Mouse (Mus musculus): ENCODE measurements around the gene Dgat2.

The Dgat2 gene

DNA sequence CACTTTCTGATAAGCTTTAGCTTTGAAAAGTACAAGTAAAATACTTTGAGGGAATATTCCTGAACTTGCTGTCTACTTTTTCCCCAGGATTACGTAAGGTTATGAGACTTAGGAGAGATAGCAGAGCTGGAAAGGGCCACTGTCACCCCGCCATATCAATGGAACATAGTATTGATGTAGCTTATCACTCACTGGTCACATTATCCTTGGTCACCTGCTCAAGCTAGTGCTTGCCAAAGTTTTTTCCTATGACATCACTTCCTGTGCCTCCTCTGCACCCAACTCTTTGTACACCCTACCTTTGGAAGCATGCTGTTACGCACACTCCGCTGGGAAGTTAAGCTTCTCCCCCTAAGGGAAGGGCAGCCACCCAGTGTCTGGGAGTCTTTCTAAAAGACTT, 26.2 kb upstream of the Dgat2 start:
- Histone ChIP-seq H3K27me3 (ENCODE audit: control insufficient read depth, insufficient read depth, low read length, poor library complexity, severe bottlenecking) (no peaks in the 10 kb centered on the region; the same call in 1 of the 2 replicates), H3K36me3 (ENCODE audit: control insufficient read depth, insufficient read depth, low read length, poor library complexity, severe bottlenecking) (no peaks in the 10 kb centered on the region)
- no peak for DNase-seq (ENCODE audit: low read depth, low spot score)

DNA sequence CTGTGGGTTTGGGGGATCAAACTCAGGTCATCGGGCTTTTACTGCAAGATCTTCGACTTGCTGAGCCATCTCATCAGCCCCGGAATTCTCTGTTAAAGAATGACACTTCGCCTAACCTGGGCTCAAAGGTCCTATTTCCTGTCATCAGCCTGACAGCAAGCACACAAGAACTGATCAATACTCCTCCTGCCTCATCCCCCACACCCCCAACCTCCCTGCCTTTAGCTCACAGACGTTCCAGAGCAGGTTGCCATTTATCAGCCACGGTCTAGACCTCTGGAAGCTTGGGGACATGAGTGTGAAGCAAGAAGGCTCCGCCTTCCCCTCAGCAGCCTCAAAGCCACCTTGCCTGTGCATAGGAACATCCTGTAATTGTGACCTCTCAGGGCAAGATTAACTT, 23.8 kb upstream of the Dgat2 start:
- no peaks in the 10 kb centered on the region for H3K36me3 ChIP-seq (ENCODE audit: control insufficient read depth, insufficient read depth, low read length, poor library complexity, severe bottlenecking)
- DNase-seq (ENCODE audit: low read depth, low spot score), result no peak
- no peaks in the 10 kb centered on the region; the same call in 1 of the 2 replicates for H3K27me3 ChIP-seq (ENCODE audit: control insufficient read depth, insufficient read depth, low read length, poor library complexity, severe bottlenecking)

DNA sequence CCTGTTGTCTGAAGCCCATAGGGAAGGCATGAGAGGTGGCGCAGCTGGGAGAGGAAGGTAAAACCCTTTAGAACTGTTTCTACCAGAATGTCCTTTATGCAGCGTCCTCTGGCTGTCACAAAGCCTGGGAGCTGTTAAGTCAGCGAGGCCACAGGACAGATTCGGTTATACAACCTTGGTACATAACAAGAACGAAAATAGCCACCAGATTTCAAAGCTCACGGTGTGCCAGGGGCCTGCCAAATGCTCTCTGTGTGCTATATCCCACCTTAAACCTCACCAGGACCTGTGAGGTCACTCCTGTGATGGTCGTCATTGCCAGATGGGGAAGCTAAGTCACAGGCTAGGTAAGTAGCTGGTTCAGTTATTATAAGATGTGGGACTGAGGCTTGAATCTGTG, 19.6 kb upstream of the Dgat2 start:
- Histone ChIP-seq H3K36me3 (ENCODE audit: control insufficient read depth, insufficient read depth, low read length, poor library complexity, severe bottlenecking) (no peaks in the 10 kb centered on the region), H3K27me3 (ENCODE audit: control insufficient read depth, insufficient read depth, low read length, poor library complexity, severe bottlenecking) (no peaks in the 10 kb centered on the region; the same call in 1 of the 2 replicates)
- no peak for DNase-seq (ENCODE audit: low read depth, low spot score)

DNA sequence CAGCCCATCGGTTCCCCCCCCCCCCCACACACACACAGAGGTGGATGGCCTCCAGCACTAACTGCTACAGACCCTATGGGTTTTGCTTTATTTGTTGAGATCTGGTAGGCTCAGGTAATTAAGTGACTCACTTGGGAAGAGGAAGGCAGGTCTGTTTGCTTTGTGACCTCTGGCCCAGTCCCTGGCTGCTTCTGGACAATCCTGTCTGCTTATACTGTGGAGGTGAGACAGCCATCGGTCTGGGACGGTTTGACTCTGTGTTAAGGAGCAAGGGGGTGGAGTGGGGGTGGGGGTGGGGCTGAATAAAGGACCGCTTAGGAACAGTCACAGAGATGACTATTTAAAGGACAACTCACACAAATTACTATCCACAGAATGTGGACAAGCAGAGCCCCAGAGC, 17.8 kb upstream of the Dgat2 start:
- Histone ChIP-seq H3K36me3 (ENCODE audit: control insufficient read depth, insufficient read depth, low read length, poor library complexity, severe bottlenecking) (no peaks in the 10 kb centered on the region), H3K27me3 (ENCODE audit: control insufficient read depth, insufficient read depth, low read length, poor library complexity, severe bottlenecking) (no peaks in the 10 kb centered on the region)
- no peak for DNase-seq (ENCODE audit: low read depth, low spot score)

DNA sequence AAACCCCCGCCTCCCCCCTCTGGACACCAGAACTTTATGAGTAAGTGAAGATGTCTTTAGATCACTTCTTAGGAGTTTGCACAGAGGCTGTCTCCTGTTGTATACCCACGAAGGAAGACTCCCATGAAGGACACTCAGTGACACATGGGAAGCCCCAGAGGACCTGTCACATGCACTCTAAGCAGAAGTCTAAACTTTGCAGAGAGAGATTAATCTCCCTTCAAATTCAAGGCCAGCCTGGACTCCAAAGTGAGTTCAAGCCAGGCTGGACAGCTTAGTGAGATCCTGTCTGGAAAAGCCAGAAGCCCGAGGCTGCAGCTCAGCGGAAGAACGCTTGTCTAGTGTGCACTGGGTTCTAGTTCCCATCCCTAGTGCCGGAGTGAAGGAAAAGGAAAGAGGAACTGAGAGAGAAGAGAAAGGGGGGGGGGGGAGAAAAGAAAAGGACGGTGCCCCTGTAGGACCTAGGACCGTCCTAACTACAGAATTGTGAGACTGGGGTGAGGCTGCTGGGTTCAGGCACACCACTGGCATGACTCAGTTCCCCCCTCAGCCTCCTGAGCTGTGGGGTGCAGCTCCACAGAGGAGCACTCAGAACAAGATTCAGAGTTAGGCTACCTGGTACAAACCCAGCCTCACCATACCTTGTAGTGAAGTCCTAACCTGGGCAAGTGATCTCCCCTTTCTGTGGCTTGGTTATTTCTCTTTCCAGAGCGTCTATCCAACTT, 17.1 kb upstream of the Dgat2 start:
- DNase-seq (ENCODE audit: low read depth, low spot score), result no peak
- Histone ChIP-seq H3K36me3 (ENCODE audit: control insufficient read depth, insufficient read depth, low read length, poor library complexity, severe bottlenecking) (no peaks in the 10 kb centered on the region), H3K27me3 (ENCODE audit: control insufficient read depth, insufficient read depth, low read length, poor library complexity, severe bottlenecking) (no peaks in the 10 kb centered on the region)

DNA sequence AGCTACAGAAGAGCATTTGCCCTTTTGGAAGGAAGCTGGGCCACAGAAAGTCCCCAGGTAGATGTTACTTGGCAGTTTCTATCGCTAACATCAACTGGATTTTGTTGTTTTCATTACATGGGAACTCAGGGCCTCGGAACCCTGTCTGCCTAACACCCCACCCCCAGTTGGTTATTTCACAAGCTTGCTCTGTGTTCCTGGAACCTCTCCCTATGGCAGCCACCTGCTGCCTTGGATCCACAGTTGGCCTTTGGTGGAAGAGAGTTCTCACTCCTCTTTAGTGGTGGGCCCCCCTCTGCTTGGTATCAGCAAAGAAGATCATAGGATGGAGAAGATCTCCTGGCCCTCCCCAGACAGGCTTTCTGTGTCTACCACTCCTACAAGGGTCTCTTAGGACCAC, 16.3 kb upstream of the Dgat2 start:
- Histone ChIP-seq H3K36me3 (ENCODE audit: control insufficient read depth, insufficient read depth, low read length, poor library complexity, severe bottlenecking) (no peaks in the 10 kb centered on the region), H3K27me3 (ENCODE audit: control insufficient read depth, insufficient read depth, low read length, poor library complexity, severe bottlenecking) (no peaks in the 10 kb centered on the region)
- DNase-seq (ENCODE audit: low read depth, low spot score), result no peak

DNA sequence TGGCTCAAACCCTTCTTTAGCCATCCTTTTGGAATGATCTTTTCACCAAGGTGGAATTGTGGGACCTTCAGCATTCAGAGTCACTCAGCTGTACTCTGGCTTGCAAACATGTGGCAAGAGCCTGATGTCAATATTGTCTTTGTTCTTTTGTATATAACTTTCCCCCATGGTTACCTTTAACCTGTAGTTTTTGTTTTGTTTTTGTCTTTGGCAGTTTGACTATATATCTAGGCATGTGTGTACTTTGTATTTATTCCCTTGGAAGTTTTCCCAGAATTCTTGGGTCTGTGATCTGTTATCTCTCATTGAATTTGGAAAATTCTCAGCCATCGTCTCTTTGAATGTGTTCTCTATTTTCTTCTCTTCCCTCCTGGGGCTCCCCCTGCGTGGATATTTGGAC, 12.0 kb upstream of the Dgat2 start:
- H3K36me3 ChIP-seq (ENCODE audit: control insufficient read depth, insufficient read depth, low read length, poor library complexity, severe bottlenecking), result no peaks in the 10 kb centered on the region
- no peak for DNase-seq (ENCODE audit: low read depth, low spot score)

DNA sequence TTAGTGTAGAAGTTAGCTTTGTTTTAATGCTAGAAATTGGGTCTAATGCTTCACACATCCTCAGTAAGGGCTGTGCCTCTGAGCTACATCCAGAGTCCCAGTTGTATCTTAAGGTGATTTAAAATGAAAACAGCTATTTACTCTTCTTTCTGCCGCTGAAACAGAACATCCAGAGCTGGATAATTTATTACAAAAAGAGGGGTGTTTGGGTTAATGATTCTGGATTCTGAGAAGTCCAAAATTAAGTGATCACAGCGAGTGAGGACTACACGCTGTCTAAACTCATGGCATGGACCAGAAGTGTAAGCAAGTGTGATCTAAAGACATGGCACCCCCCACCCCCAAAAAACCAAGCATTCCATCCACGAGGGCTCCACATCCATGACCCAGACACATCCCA, 11.4 kb upstream of the Dgat2 start:
- Histone ChIP-seq H3K36me3 (ENCODE audit: control insufficient read depth, insufficient read depth, low read length, poor library complexity, severe bottlenecking) (no peaks in the 10 kb centered on the region), H3K27me3 (ENCODE audit: control insufficient read depth, insufficient read depth, low read length, poor library complexity, severe bottlenecking) (no peaks in the 10 kb centered on the region)
- DNase-seq (ENCODE audit: low read depth, low spot score), result no peak

More for the DNA sequence above, 12.0 kb upstream of the Dgat2 start:
- no peaks in the 10 kb centered on the region for H3K27me3 ChIP-seq (ENCODE audit: control insufficient read depth, insufficient read depth, low read length, poor library complexity, severe bottlenecking)

DNA sequence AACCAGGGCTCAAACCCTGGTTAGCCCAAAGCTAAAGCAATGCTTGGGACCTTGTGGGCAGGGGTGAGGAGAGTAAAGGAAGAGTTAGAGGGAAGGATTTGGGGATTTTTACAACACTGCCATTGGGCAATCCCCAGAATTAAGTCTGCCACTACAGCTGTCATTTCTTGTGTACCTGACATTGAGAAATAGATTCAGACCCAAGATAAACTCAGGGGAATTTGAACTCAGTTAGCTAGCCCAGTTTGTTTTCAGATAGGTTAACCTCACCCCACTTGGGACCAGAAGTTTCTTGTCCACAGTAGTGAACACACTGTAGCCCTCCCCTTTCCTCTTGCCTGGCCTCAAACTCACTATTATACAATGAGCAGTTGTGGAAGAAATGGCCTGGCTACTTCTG, 8.9 kb upstream of the Dgat2 start:
- Histone ChIP-seq H3K36me3 (ENCODE audit: control insufficient read depth, insufficient read depth, low read length, poor library complexity, severe bottlenecking) (no peaks in the 10 kb centered on the region), H3K27me3 (ENCODE audit: control insufficient read depth, insufficient read depth, low read length, poor library complexity, severe bottlenecking) (no peaks in the 10 kb centered on the region)
- DNase-seq (ENCODE audit: low read depth, low spot score), result no peak

DNA sequence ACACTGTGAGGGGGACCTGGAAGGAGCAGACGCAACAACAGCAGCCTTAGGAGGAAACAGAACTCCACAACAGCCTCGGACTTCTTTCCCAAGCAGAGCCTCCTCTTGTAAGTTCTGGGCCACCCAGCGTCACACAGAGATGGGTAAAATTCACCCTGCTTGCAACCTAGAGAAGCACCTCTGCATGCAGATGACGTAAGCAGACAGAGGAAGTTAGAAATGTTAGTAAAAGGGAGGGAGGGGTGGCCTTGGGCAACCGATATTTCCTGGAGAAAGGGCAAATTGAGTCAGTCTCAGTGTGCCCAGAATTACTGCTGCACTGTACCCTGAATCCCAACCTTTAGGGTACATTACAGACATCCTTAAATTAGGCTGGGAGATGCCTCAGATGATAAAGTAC, 7.4 kb upstream of the Dgat2 start:
- Histone ChIP-seq H3K27me3 (ENCODE audit: control insufficient read depth, insufficient read depth, low read length, poor library complexity, severe bottlenecking) (no peaks in the 10 kb centered on the region), H3K36me3 (ENCODE audit: control insufficient read depth, insufficient read depth, low read length, poor library complexity, severe bottlenecking) (no peaks in the 10 kb centered on the region)
- no peak for DNase-seq (ENCODE audit: low read depth, low spot score)

DNA sequence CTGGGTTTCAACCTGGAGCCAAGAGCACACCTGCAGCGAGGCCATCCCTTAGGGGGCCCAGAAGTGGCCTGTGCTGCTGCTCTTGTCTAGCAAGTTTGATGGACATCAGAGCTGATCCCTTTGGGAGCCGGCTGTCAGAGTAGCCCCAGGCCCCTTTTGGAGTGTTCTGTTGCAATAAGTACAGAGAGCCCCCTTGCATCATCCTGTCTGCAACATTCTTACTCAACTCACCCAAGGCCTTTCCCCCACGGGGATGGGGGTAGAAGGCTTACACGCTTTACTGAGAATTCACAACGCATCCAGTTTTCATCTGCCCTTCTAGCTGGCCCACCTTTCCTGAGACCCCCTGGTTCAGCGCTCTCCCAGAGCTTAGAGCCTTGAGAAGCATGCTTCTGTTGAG, 6.1 kb upstream of the Dgat2 start:
- DNase-seq (ENCODE audit: low read depth, low spot score), result no peak
- Histone ChIP-seq H3K36me3 (ENCODE audit: control insufficient read depth, insufficient read depth, low read length, poor library complexity, severe bottlenecking) (no peaks in the 10 kb centered on the region), H3K27me3 (ENCODE audit: control insufficient read depth, insufficient read depth, low read length, poor library complexity, severe bottlenecking) (no peaks in the 10 kb centered on the region)

DNA sequence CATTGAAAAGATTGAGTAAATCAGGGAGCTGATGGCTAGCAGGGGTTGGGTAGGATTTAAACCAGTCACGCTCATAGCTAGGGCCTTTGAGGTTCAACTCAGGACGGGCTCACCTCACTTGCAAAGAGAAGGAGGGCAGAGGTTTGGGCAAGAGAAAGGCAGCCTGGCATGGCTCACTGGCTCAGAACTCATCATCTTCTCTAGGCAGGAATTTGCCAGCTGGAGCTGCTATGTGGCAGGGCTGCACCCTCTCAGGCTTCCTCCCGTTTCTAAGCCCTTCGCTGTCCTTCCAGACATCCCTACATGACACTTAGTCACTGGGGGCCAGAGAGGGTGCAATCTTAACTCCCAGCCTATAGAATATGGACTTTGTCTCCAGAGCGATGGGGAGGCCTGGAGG, 4.9 kb upstream of the Dgat2 start:
- Histone ChIP-seq H3K27me3 (ENCODE audit: control insufficient read depth, insufficient read depth, low read length, poor library complexity, severe bottlenecking) (no peaks in the 10 kb centered on the region), H3K36me3 (ENCODE audit: control insufficient read depth, insufficient read depth, low read length, poor library complexity, severe bottlenecking) (no peaks in the 10 kb centered on the region)
- no peak for DNase-seq (ENCODE audit: low read depth, low spot score)

DNA sequence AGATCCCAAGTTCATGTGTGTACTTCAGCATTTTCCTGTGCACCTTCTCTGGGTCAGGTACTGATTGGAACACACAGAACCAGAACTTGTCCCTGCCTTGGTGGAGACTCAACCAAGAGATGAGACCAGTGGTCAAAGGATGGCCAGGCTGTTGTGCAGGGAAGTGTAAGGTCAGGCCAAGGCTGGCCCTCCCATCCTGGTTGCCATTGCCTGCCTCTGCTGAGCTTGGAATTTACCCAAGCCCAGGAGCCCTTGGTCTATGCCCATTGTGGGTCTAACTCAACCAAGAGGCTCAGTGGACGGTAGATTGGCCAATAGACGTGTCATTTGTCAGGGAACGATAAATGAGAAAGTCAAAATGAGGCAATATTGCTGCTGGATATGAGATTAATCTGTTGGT, 2.9 kb upstream of the Dgat2 start:
- H3K36me3 ChIP-seq (ENCODE audit: control insufficient read depth, insufficient read depth, low read length, poor library complexity, severe bottlenecking), result no peaks in the 10 kb centered on the region
- DNase-seq (ENCODE audit: low read depth, low spot score), result no peak
- no peaks in the 10 kb centered on the region for H3K27me3 ChIP-seq (ENCODE audit: control insufficient read depth, insufficient read depth, low read length, poor library complexity, severe bottlenecking)

DNA sequence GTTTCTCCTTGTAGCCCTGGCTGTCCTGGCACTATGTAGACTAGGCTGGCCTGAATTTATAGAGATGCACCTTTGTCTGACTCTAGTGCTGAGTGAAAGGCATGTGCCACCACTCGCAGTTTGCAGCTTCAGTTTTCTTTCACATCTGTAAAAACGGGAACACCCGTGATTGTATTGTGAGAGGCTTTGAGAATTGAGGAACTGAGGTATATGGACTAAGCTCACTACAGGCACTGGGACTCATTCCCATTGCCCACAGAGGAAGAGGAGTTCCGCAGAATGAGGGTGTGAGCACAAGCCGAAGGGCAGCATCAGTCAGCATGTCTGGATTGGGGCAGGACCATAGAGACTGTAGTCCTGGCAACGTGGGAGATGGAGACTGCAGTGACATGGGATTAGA, 1.2 kb upstream of the Dgat2 start:
- Histone ChIP-seq H3K27me3 (ENCODE audit: control insufficient read depth, insufficient read depth, low read length, poor library complexity, severe bottlenecking) (no peaks in the 10 kb centered on the region), H3K36me3 (ENCODE audit: control insufficient read depth, insufficient read depth, low read length, poor library complexity, severe bottlenecking) (no peaks in the 10 kb centered on the region)
- DNase-seq (ENCODE audit: low read depth, low spot score), result peak; percentile 57

DNA sequence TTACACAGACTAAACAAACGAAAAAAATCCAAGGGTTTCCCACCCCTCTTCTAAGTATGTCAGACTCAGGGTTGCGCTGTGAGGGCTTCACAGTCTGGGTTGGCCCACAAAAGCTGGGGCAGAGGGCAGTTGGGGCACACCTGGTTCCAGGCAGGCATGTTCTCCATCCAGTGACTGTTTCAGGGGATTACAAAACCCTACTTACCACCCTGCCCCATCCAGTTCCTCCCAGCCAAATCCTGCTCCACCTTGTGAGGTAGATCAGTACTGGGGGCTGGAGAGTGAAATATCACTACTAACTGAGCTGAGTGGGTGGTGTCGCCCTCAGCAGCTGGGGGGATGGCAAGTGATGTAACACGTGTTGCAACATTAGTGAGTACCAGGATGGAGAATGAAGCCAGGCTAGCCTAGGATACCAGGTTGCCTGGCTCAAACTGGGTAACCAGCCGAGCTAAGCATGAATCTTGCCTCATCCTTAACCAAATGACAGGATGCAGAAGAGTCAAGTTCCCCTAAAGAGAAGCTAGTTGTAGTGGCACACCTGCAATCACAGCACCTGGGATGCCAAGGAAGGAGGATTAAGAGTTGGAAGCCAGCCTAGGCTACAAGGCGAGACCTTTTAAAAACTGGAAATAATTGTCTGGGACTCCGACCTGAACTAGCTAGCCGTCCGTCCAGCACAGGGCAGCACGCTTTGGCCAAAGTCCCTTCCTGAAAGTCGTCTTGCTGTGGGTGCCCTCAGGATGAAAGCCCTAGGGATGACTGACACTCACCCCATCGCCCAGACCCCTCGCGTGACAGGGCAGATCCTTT, 694 bp downstream of the Dgat2 start:
- no peaks in the 10 kb centered on the region for H3K27me3 ChIP-seq (ENCODE audit: control insufficient read depth, insufficient read depth, low read length, poor library complexity, severe bottlenecking)
- peak; percentile 28 for DNase-seq (ENCODE audit: low read depth, low spot score)
- no peaks in the 10 kb centered on the region for H3K36me3 ChIP-seq (ENCODE audit: control insufficient read depth, insufficient read depth, low read length, poor library complexity, severe bottlenecking)
